Mouse (Mus musculus) bone marrow macrophage, adult 2 months (primary cell): ENCODE data around the gene Txndc11.

ENCODE experiments used
- CTCF ChIP-seq: IDR thresholded peaks from 2 replicates; pipeline ENCODE4 v1.5.1; 2012; ENCODE audit warnings: low read depth, mild to moderate bottlenecking, low read length, moderate library complexity
- POLR2A ChIP-seq: IDR thresholded peaks from 2 replicates; pipeline ENCODE4 v1.6.1; 2012; ENCODE audit warnings: mild to moderate bottlenecking, low read depth, low read length, borderline replicate concordance

DNA sequence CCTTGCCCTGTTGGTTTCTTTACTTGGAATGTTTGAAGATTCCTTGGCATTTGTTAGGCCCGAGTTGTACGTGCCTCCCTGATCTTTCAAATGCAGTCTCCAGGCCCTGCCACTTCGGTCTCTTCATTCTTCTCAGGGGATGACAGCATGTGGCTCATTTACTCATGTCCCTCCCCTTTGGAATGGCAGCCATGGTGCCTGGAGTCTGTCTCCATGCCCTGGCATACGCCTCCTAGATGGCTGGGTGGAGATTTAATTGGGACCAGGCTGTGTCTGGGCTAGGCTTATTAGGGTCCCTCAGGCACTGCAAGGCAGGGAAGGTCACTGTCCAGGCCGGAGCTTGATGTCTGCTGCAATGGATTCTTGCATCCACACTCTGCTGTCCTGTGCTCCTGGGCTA is 78.5 kb downstream of the Txndc11 start:
- TF ChIP-seq CTCF (no peak), POLR2A (no peak)
